Mouse (Mus musculus) myocyte (in vitro differentiated cells): ENCODE results near the gene Rab20.

ENCODE experiments used
- CEBPB ChIP-seq: IDR thresholded peaks from 2 replicates; pipeline ENCODE4 v1.6.1; 2011; ENCODE audit warnings: mild to moderate bottlenecking, moderate library complexity; ENCODE audit not compliant: poor library complexity, insufficient read depth, severe bottlenecking
- MAX ChIP-seq: IDR thresholded peaks from one replicate; pipeline ENCODE4 v1.6.1; 2011; ENCODE audit warnings: low read depth, mild to moderate bottlenecking, control low read depth
- MYOG ChIP-seq, 3 experiments: IDR thresholded peaks; one replicate each; pipeline ENCODE4 v1.6.1; 2011; ENCODE audit warnings: control low read depth in 2 of 3, low read depth in 2 of 3, mild to moderate bottlenecking in 2 of 3; ENCODE audit not compliant: insufficient read length in 2 of 3, control insufficient read depth in 1 of 3, insufficient read depth in 1 of 3
- POLR2A ChIP-seq: IDR thresholded peaks from one replicate; pipeline ENCODE4 v1.6.1; 2011; ENCODE audit warnings: low read depth, mild to moderate bottlenecking, control low read depth, moderate library complexity; ENCODE audit not compliant: insufficient read length
- POLR2AphosphoS2 ChIP-seq: IDR thresholded peaks from one replicate; pipeline ENCODE4 v1.6.1; 2011; ENCODE audit warnings: low read depth, control low read depth; ENCODE audit not compliant: insufficient read length
- REST ChIP-seq: IDR thresholded peaks from one replicate; pipeline ENCODE4 v1.6.1; 2011; ENCODE audit warnings: mild to moderate bottlenecking, control low read depth, moderate library complexity; ENCODE audit not compliant: insufficient read depth, insufficient read length
- SRF ChIP-seq: IDR thresholded peaks from one replicate; pipeline ENCODE4 v1.6.1; 2011; ENCODE audit warnings: low read depth; ENCODE audit not compliant: control insufficient read depth, insufficient read length
- USF1 ChIP-seq: IDR thresholded peaks from one replicate; pipeline ENCODE4 v1.6.1; 2011; ENCODE audit warnings: low read depth, mild to moderate bottlenecking, control low read depth, moderate library complexity

DNA sequence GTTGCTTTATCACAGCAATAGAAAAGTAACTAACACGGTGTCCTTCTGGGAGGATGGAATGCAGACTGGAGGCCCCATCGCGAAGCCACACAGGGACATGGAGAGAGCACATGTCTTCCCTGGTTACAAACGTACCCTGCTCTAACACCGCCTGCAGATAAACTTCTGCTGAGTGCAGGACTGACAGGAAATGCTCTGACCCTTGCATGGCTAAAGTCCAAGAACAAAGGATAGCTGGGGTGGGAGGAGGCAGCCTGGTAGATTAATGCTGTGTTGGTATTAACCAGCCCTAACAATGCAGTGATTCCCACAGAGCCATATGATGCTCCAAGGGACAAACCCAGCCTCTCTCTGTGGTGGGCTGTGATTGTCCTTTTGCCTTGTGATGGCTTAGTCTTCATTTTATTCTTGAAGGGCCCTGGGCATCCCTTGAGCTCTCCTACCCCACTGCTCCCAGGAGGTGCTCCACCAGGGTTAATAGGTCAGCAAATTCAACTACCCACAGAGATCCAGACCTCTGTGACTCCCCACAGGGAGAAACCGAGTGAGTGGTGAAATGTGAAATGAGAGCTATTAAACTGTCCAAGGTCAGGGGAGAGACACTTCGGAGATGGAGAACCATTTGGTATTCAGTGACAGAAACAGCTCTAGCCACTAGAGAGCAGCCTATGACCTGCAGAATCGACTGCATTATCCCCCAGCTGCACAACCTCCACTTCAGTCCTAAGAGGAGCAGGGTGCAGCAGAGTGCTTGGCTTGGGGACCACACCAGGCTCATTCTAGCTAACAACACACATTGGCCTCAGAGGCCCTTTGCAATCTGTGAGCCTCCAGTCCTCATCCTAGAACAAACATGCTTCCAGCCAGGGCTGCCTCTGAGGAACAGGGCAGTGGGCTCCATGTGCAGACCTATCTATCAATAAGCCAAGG, 28.1 kb downstream of the Rab20 start:
- TF ChIP-seq REST (no peak), POLR2A (no peak), CEBPB (no peak), USF1 (no peak), MYOG (IDR thresholded peaks at IDR 0.05; ENCODE audit: control insufficient read depth in 1 of 3, insufficient read depth in 1 of 3, insufficient read length in 2 of 3, low read depth in 2 of 3) (no peak), SRF (no peak), POLR2AphosphoS2 (no peak), MAX (no peak)
